Mouse (Mus musculus): ENCODE measurements around the gene Olfr1111. TPM values are rescaled to one million over a fixed set of nuclear protein-coding genes. Genes with fewer than 3 reads are reported as not detected.
"Not testable (repeated sequence)": the region's sequence is repeated elsewhere in the genome, so short reads cannot be mapped to it uniquely, and the experiment has no call there.

The Olfr1111 gene
- polyA plus RNA-seq (2014; fragmentation: Nextera tagmentation; extraction: Ambion mirVana): not detected in 2 replicates

DNA sequence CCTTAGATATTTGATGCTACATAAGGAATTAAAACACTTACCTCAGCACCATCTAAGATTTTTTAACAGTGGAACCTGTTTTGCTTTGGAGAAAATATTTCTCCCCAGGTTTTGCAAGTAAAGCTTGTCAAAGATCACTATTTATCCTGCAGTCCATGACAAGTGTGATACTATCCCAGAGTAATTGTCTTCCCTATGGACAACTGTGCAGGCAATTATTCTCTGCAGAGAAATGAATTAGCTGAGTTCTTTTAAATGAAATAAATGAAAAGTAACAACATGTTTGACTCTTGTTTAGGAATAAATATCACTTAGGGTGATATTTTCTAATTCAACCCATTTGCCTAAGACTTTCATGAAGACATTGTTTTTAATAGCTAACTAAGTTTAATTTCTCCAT lies at the start of gene Olfr1111:
TSS of gene Olfr1111 (minus strand) at position 101 of the 400 bp plus-strand sequence.
- Histone ChIP-seq H3K9me3 (ENCODE audit: control insufficient read depth, low read length) (no peaks in the 10 kb centered on the region), H3K4me2 (ENCODE audit: low read depth) (no peak within 1 kb of the TSS), H3K27me3 (ENCODE audit: control insufficient read depth, insufficient read depth, low read length) (no peaks in the 10 kb centered on the region), H3K36me3 (ENCODE audit: control insufficient read depth, insufficient read depth, low read length) (no peaks in the 10 kb centered on the region), H3K9ac (ENCODE audit: low read length) (no peak within 1 kb of the TSS), H3K4me1 (ENCODE audit: control insufficient read depth, insufficient read depth, low read length) (no peaks in the 10 kb centered on the region), H3K27ac (ENCODE audit: low read depth, low read length) (no peak within 1 kb of the TSS), H3K4me3 (ENCODE audit: low read depth, low read length) (no peak within 1 kb of the TSS)
- no peak for DNase-seq (ENCODE audit: low spot score)
- no peak for ATAC-seq (ENCODE audit: insufficient read depth, low FRiP score, low TSS enrichment)

DNA sequence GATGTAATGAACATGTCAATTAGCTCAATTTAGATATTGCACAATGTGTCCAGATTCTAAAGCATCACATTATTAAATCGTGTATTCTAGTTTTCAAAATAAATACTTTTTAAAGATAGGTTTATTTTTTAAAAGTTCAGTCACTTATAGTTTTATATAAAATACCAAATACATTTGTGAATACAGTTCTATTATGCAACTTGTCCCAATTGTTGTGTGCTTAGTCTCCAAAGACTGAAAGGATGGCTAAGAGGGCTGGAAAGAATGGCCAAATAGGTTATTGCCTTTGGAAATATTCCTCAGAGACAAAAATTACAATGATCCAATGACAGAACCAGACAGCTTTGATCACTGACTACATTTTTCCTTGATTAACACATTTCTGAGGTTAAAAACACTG lies 35.1 kb upstream of the Olfr1111 start, which contains the start of gene Olfr1112:
TSS of gene Olfr1112 (plus strand) at position 301 of the 400 bp plus-strand sequence.
- Histone ChIP-seq H3K9me3 (ENCODE audit: control insufficient read depth, low read length) (no peaks in the 10 kb centered on the region), H3K27ac (ENCODE audit: low read depth, low read length) (no peak within 1 kb of the TSS), H3K9ac (ENCODE audit: low read length) (no peak within 1 kb of the TSS), H3K27me3 (ENCODE audit: control insufficient read depth, insufficient read depth, low read length) (no peaks in the 10 kb centered on the region), H3K4me3 (ENCODE audit: low read depth, low read length) (no peak within 1 kb of the TSS), H3K4me1 (ENCODE audit: control insufficient read depth, insufficient read depth, low read length) (no peaks in the 10 kb centered on the region), H3K36me3 (ENCODE audit: control insufficient read depth, insufficient read depth, low read length) (no peaks in the 10 kb centered on the region), H3K4me2 (ENCODE audit: low read depth) (no peak within 1 kb of the TSS)
- DNase-seq (ENCODE audit: low spot score): no peak
- ATAC-seq (ENCODE audit: insufficient read depth, low FRiP score, low TSS enrichment): no peak
- WGBS: 84% methylated on average over 1 of the region's 1 CpGs

DNA sequence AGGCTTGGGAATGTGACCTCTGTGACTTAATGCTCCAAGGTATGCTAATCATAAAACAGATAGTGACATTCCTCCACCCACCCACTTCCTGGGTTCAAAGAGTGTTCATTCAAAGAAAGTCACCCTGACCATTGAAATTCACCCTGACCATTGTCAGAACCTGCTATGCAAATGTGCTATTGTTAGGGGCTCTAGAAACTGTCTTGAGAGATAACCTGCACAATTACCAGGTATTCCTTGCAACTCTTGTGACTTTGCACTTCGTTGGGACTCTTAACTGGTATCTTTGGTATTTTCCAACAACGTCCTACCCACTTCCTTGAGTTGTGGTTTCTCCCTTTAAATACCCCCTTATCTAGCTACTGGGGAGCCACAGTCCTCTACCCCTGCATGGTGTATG lies 15.3 kb upstream of the Olfr1111 start:
- H3K36me3 ChIP-seq (ENCODE audit: control insufficient read depth, insufficient read depth, low read length); H3K27me3 ChIP-seq (ENCODE audit: control insufficient read depth, insufficient read depth, low read length); H3K4me3 ChIP-seq (ENCODE audit: low read depth, low read length); ATAC-seq (ENCODE audit: insufficient read depth, low FRiP score, low TSS enrichment); H3K9me3 ChIP-seq (ENCODE audit: control insufficient read depth, low read length); H3K9ac ChIP-seq (ENCODE audit: low read length); H3K4me2 ChIP-seq (ENCODE audit: low read depth); DNase-seq (ENCODE audit: low spot score); H3K4me1 ChIP-seq (ENCODE audit: control insufficient read depth, insufficient read depth, low read length); H3K27ac ChIP-seq (ENCODE audit: low read depth, low read length): not testable (repeated sequence)
- WGBS: 82% methylated on average over 2 of the region's 2 CpGs

DNA sequence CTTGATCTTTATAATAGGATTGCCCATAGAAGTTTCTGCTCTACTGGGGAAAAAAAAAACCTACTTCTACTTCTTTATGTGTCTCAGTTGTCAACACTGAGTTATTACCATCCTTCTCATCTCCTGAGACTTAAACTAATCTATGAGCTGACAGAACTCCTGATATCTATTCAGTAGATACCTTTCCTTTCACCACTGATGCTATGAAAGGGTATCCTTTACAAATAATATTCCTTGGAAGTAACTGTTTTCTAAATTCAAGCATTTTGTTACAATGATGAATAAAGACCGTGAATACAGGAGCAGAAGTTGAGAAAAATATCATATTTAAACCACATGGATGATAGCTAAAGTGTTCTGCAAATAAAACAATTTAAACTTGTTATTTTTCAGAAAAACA lies 12.2 kb downstream of the Olfr1111 start, which contains the start of gene Olfr1110:
TSS of gene Olfr1110 (minus strand) at position 101 of the 400 bp plus-strand sequence.
- H3K4me1 ChIP-seq (ENCODE audit: control insufficient read depth, insufficient read depth, low read length): no peaks in the 10 kb centered on the region
- H3K36me3 ChIP-seq (ENCODE audit: control insufficient read depth, insufficient read depth, low read length): no peaks in the 10 kb centered on the region
- no peak for DNase-seq (ENCODE audit: low spot score)
- no peaks in the 10 kb centered on the region for H3K27me3 ChIP-seq (ENCODE audit: control insufficient read depth, insufficient read depth, low read length)
- H3K27ac ChIP-seq (ENCODE audit: low read depth, low read length): no peak within 1 kb of the TSS
- no peak for ATAC-seq (ENCODE audit: insufficient read depth, low FRiP score, low TSS enrichment)
- no peak within 1 kb of the TSS for H3K4me2 ChIP-seq (ENCODE audit: low read depth)
- WGBS: 85% methylated on average over 1 of the region's 1 CpGs
- H3K4me3 ChIP-seq (ENCODE audit: low read depth, low read length): no peak within 1 kb of the TSS
- no peaks in the 10 kb centered on the region for H3K9me3 ChIP-seq (ENCODE audit: control insufficient read depth, low read length)
- no peak within 1 kb of the TSS for H3K9ac ChIP-seq (ENCODE audit: low read length)

DNA sequence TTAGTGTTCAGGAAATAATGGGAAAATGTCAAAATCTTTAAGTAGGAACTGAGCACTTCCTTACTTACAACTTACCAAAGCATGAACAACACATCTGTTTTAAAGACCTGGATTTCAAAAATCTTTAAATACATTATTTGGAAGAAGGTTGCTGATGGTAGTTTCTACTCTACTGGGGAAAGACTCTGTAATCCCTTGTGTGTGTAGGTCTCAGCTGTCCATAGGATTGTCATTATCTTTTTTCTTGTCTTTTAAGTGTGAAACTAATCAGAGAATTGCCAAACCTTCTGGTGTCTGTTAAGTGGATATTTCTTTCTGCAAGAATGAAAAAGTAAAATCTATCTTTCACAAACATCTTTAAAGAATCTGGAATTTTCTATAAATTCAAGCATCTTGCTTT lies 38.0 kb downstream of the Olfr1111 start, which contains the start of gene Olfr259:
TSS of gene Olfr259 (minus strand) at position 101 of the 400 bp plus-strand sequence.
- DNase-seq (ENCODE audit: low spot score): no peak
- H3K36me3 ChIP-seq (ENCODE audit: control insufficient read depth, insufficient read depth, low read length): no peaks in the 10 kb centered on the region
- no peaks in the 10 kb centered on the region for H3K27me3 ChIP-seq (ENCODE audit: control insufficient read depth, insufficient read depth, low read length)
- no peak for ATAC-seq (ENCODE audit: insufficient read depth, low FRiP score, low TSS enrichment)
- no peak within 1 kb of the TSS for H3K27ac ChIP-seq (ENCODE audit: low read depth, low read length)
- no peaks in the 10 kb centered on the region for H3K4me1 ChIP-seq (ENCODE audit: control insufficient read depth, insufficient read depth, low read length)
- no peaks in the 10 kb centered on the region for H3K9me3 ChIP-seq (ENCODE audit: control insufficient read depth, low read length)
- H3K9ac ChIP-seq (ENCODE audit: low read length): no peak within 1 kb of the TSS
- no peak within 1 kb of the TSS for H3K4me2 ChIP-seq (ENCODE audit: low read depth)
- H3K4me3 ChIP-seq (ENCODE audit: low read depth, low read length): no peak within 1 kb of the TSS

Other genes with a start within 250 kb of the Olfr1111 start
- gene Olfr1098, start 228.1 kb downstream of the Olfr1111 start, polyA plus RNA-seq (2014; fragmentation: Nextera tagmentation; extraction: Ambion mirVana): not detected in 2 replicates
- not detected in 2 replicates for gene Olfr1099, start 191.9 kb downstream of the Olfr1111 start, polyA plus RNA-seq (2014; fragmentation: Nextera tagmentation; extraction: Ambion mirVana)
- gene Olfr1100, start 172.7 kb downstream of the Olfr1111 start, polyA plus RNA-seq (2014; fragmentation: Nextera tagmentation; extraction: Ambion mirVana): not detected in 2 replicates
- not detected in 2 replicates for gene Olfr1101, start 161.4 kb downstream of the Olfr1111 start, polyA plus RNA-seq (2014; fragmentation: Nextera tagmentation; extraction: Ambion mirVana)
- not detected in 2 replicates for gene Olfr1102, start 154.2 kb downstream of the Olfr1111 start, polyA plus RNA-seq (2014; fragmentation: Nextera tagmentation; extraction: Ambion mirVana)
- not detected in 2 replicates for gene Olfr1104, start 125.5 kb downstream of the Olfr1111 start, polyA plus RNA-seq (2014; fragmentation: Nextera tagmentation; extraction: Ambion mirVana)
- not detected in 2 replicates for gene Olfr1105, start 116.1 kb downstream of the Olfr1111 start, polyA plus RNA-seq (2014; fragmentation: Nextera tagmentation; extraction: Ambion mirVana)
- gene Olfr1106, start 100.4 kb downstream of the Olfr1111 start, polyA plus RNA-seq (2014; fragmentation: Nextera tagmentation; extraction: Ambion mirVana): not detected in 2 replicates
- gene Olfr1107, start 76.8 kb downstream of the Olfr1111 start, polyA plus RNA-seq (2014; fragmentation: Nextera tagmentation; extraction: Ambion mirVana): not detected in 2 replicates
- gene Olfr1109, start 56.6 kb downstream of the Olfr1111 start, polyA plus RNA-seq (2014; fragmentation: Nextera tagmentation; extraction: Ambion mirVana): not detected in 2 replicates
- not detected in 2 replicates for gene Olfr259, start 38.1 kb downstream of the Olfr1111 start, polyA plus RNA-seq (2014; fragmentation: Nextera tagmentation; extraction: Ambion mirVana)
- gene Olfr1110, start 12.3 kb downstream of the Olfr1111 start, polyA plus RNA-seq (2014; fragmentation: Nextera tagmentation; extraction: Ambion mirVana): not detected in 2 replicates
- not detected in 2 replicates for gene Olfr1112, start 35.2 kb upstream of the Olfr1111 start, polyA plus RNA-seq (2014; fragmentation: Nextera tagmentation; extraction: Ambion mirVana)
- gene Olfr1113, start 56.3 kb upstream of the Olfr1111 start, polyA plus RNA-seq (2014; fragmentation: Nextera tagmentation; extraction: Ambion mirVana): not detected in 2 replicates
- gene Olfr1115, start 95.4 kb upstream of the Olfr1111 start, polyA plus RNA-seq (2014; fragmentation: Nextera tagmentation; extraction: Ambion mirVana): not detected in 2 replicates
- gene Olfr1116, start 114.9 kb upstream of the Olfr1111 start, polyA plus RNA-seq (2014; fragmentation: Nextera tagmentation; extraction: Ambion mirVana): not detected in 2 replicates
- gene Olfr1118, start 155.0 kb upstream of the Olfr1111 start, polyA plus RNA-seq (2014; fragmentation: Nextera tagmentation; extraction: Ambion mirVana): not detected in 2 replicates
- not detected in 2 replicates for gene Olfr1120, start 202.2 kb upstream of the Olfr1111 start, polyA plus RNA-seq (2014; fragmentation: Nextera tagmentation; extraction: Ambion mirVana)
- gene Olfr1121, start 217.3 kb upstream of the Olfr1111 start, polyA plus RNA-seq (2014; fragmentation: Nextera tagmentation; extraction: Ambion mirVana): not detected in 2 replicates
- not detected in 2 replicates for gene Olfr1122, start 233.2 kb upstream of the Olfr1111 start, polyA plus RNA-seq (2014; fragmentation: Nextera tagmentation; extraction: Ambion mirVana)